Mouse (Mus musculus): Measurements from ENCODE around the gene Ccr6.

GRCm38 (mm10) chr17:8255583-8255982, 19.7 kb downstream of the Ccr6 start:
- TF ChIP-seq POLR2A (IDR thresholded peaks at IDR 0.05; ENCODE audit: extremely low read depth, insufficient read depth, low read length) (no peak), CTCF (IDR thresholded peaks at IDR 0.05; ENCODE audit: low read depth, low read length) (no peak)
